ENCODE assay signal across 12 mouse cellular contexts in genomic region chr11:90116676-90117663, GRCm38 (mm10).
DNase-seq lines count a peak whose midpoint lies in the region; ATAC-seq and TF ChIP-seq lines count a peak whose summit lies in the region.
"Had no signal": no experiment of that assay in that cellular context is flagged by ENCODE, and none has a peak within 500 bp of the region (broad histone marks: within the 10 kb centered on the region; RNA-seq: fewer than 3 reads in every experiment).

No protein-coding gene starts in this region.

- no peak for DNase-seq in forebrain, embryonic 10.5 days (ENCODE audit: extremely low spot score, low spot score)
- DNase-seq in hindbrain, postnatal 0 days (ENCODE audit: low spot score) = no peak
- peak; percentile 5 for DNase-seq in embryonic facial prominence, embryonic 14.5 days (ENCODE audit: low spot score)
- peak; percentile 81 for DNase-seq in lung, postnatal 10 days
- no peak for DNase-seq in left cerebral cortex, postnatal 25 days (ENCODE audit: low spot score in 2 of 2)
- DNase-seq: cerebellum, adult 2 months; kidney, adult 8-10 months; thymus, postnatal 36 days had no signal

- 46% methylated on average over 20 of the region's 20 CpGs for WGBS in forebrain, embryonic 10.5 days
- WGBS in forebrain, embryonic 16.5 days = 38% methylated on average over 20 of the region's 20 CpGs
- WGBS in hindbrain, postnatal 0 days = 46% methylated on average over 20 of the region's 20 CpGs
- 49% methylated on average over 20 of the region's 20 CpGs for WGBS in hindbrain, embryonic 16.5 days
- 30% methylated on average over 20 of the region's 20 CpGs for WGBS in embryonic facial prominence, embryonic 14.5 days

- peaks cover 39% of the 10 kb centered on the region for H3K27me3 ChIP-seq in forebrain, embryonic 10.5 days (ENCODE audit: poor library complexity, severe bottlenecking)
- no peaks in the 10 kb centered on the region for H3K27me3 ChIP-seq in forebrain, embryonic 16.5 days (replicated peaks; ENCODE audit: control insufficient read depth, insufficient read depth, low read length)
- H3K27me3 ChIP-seq in hindbrain, postnatal 0 days (ENCODE audit: insufficient read depth, low read length) = no peaks in the 10 kb centered on the region
- H3K27me3 ChIP-seq in hindbrain, embryonic 16.5 days (replicated peaks; ENCODE audit: control insufficient read depth, insufficient read depth, low read length) = no peaks in the 10 kb centered on the region
- H3K27me3 ChIP-seq in embryonic facial prominence, embryonic 14.5 days (replicated peaks; ENCODE audit: control insufficient read depth, insufficient read depth, low read length) = no peaks in the 10 kb centered on the region
- H3K27me3 ChIP-seq: limb, embryonic 13.5 days had no signal

- H3K9me3 ChIP-seq in forebrain, embryonic 10.5 days = no peaks in the 10 kb centered on the region
- no peaks in the 10 kb centered on the region for H3K9me3 ChIP-seq in forebrain, embryonic 16.5 days (ENCODE audit: control insufficient read depth, low read length)
- no peaks in the 10 kb centered on the region for H3K9me3 ChIP-seq in hindbrain, postnatal 0 days (ENCODE audit: low read length)
- no peaks in the 10 kb centered on the region for H3K9me3 ChIP-seq in hindbrain, embryonic 16.5 days (ENCODE audit: control insufficient read depth, low read length)
- no peaks in the 10 kb centered on the region for H3K9me3 ChIP-seq in embryonic facial prominence, embryonic 14.5 days (ENCODE audit: control insufficient read depth, low read length)
- H3K9me3 ChIP-seq: limb, embryonic 13.5 days had no signal

- H3K36me3 ChIP-seq in forebrain, embryonic 10.5 days (replicated peaks) = no peaks in the 10 kb centered on the region
- no peaks in the 10 kb centered on the region for H3K36me3 ChIP-seq in forebrain, embryonic 16.5 days (ENCODE audit: control insufficient read depth, insufficient read depth)
- H3K36me3 ChIP-seq in hindbrain, postnatal 0 days (ENCODE audit: insufficient read depth, low read length) = no peaks in the 10 kb centered on the region
- H3K36me3 ChIP-seq in hindbrain, embryonic 16.5 days (ENCODE audit: control insufficient read depth, insufficient read depth, low read length) = no peaks in the 10 kb centered on the region
- no peaks in the 10 kb centered on the region for H3K36me3 ChIP-seq in embryonic facial prominence, embryonic 14.5 days (ENCODE audit: control insufficient read depth, insufficient read depth, low read length)
- H3K36me3 ChIP-seq: limb, embryonic 13.5 days had no signal

- H3K4me1 ChIP-seq in forebrain, embryonic 10.5 days = peaks cover 24% of the 10 kb centered on the region
- 0 out of 2 replicates have a peak, but pooled peaks cover 2% of the 10 kb centered on the region for H3K4me1 ChIP-seq in forebrain, embryonic 16.5 days (replicated peaks; ENCODE audit: control insufficient read depth, insufficient read depth, low read length)
- H3K4me1 ChIP-seq in hindbrain, postnatal 0 days (ENCODE audit: insufficient read depth, low read length) = no peaks in the 10 kb centered on the region
- H3K4me1 ChIP-seq in hindbrain, embryonic 16.5 days (ENCODE audit: control insufficient read depth, insufficient read depth, low read depth, low read length) = no peaks in the 10 kb centered on the region
- peaks cover 11% of the 10 kb centered on the region for H3K4me1 ChIP-seq in embryonic facial prominence, embryonic 14.5 days (ENCODE audit: control insufficient read depth, insufficient read depth, low read length)

- H3K4me2 ChIP-seq in forebrain, embryonic 16.5 days (ENCODE audit: low read length) = no peak overlapping the region
- 0 out of 2 replicates have a peak overlapping the region, but pooled peaks have one; percentile 3 for H3K4me2 ChIP-seq in hindbrain, postnatal 0 days (ENCODE audit: low read depth, low read length)
- H3K4me2 ChIP-seq in hindbrain, embryonic 16.5 days (ENCODE audit: low read length) = no peak overlapping the region
- H3K4me2 ChIP-seq in embryonic facial prominence, embryonic 14.5 days (ENCODE audit: low read depth, low read length) = peak overlapping the region; percentile 26
- H3K4me2 ChIP-seq: limb, embryonic 13.5 days had no signal

- H3K4me3 ChIP-seq in forebrain, embryonic 10.5 days = no peak overlapping the region; the same call in 1 of the 2 replicates
- no peak overlapping the region for H3K4me3 ChIP-seq in forebrain, embryonic 16.5 days (replicated peaks; ENCODE audit: low read length)
- H3K4me3 ChIP-seq in hindbrain, postnatal 0 days (ENCODE audit: low read length) = no peak overlapping the region
- H3K4me3 ChIP-seq in hindbrain, embryonic 16.5 days (ENCODE audit: low read length) = no peak overlapping the region
- no peak overlapping the region for H3K4me3 ChIP-seq in embryonic facial prominence, embryonic 14.5 days (ENCODE audit: low read depth, low read length)
- H3K4me3 ChIP-seq: limb, embryonic 13.5 days had no signal

- ATAC-seq in forebrain, embryonic 16.5 days = no peak
- no peak for ATAC-seq in hindbrain, postnatal 0 days
- ATAC-seq in hindbrain, embryonic 16.5 days = no peak
- ATAC-seq in embryonic facial prominence, embryonic 14.5 days (ENCODE audit: low read depth) = no peak
- no peak for ATAC-seq in monocyte, adult 5-6 weeks (replicated peaks; ENCODE audit: insufficient number of reproducible peaks, low FRiP score, low TSS enrichment, poor library complexity, severe bottlenecking)

- H3K9ac ChIP-seq in forebrain, embryonic 16.5 days (replicated peaks; ENCODE audit: low read depth, low read length) = no peak overlapping the region
- no peak overlapping the region for H3K9ac ChIP-seq in hindbrain, postnatal 0 days (replicated peaks; ENCODE audit: low read length)
- H3K9ac ChIP-seq in hindbrain, embryonic 16.5 days (ENCODE audit: low read depth, low read length) = no peak overlapping the region
- H3K9ac ChIP-seq in embryonic facial prominence, embryonic 14.5 days (ENCODE audit: low read depth, low read length) = no peak overlapping the region
- H3K9ac ChIP-seq: limb, embryonic 13.5 days had no signal

- intact Hi-C loops in left cerebral cortex, postnatal 25 days (cut with DNase I) = no loop called here

- peak overlapping the region; percentile 51; the same call in 1 of the 2 replicates for H3K27ac ChIP-seq in forebrain, embryonic 10.5 days
- no peak overlapping the region for H3K27ac ChIP-seq in forebrain, embryonic 16.5 days (ENCODE audit: low read length)
- H3K27ac ChIP-seq in hindbrain, postnatal 0 days = no peak overlapping the region
- no peak overlapping the region for H3K27ac ChIP-seq in hindbrain, embryonic 16.5 days (ENCODE audit: low read depth, low read length)
- H3K27ac ChIP-seq in embryonic facial prominence, embryonic 14.5 days (replicated peaks; ENCODE audit: low read depth, low read length) = 0 out of 2 replicates have a peak overlapping the region, but pooled peaks have one; percentile 13
- H3K27ac ChIP-seq: limb, embryonic 13.5 days had no signal

- TF ChIP-seq CTCF in hindbrain, postnatal 0 days (IDR thresholded peaks at IDR 0.05; ENCODE audit: low read depth) = no peak

Comparison
In these comparisons a context has a peak if more than half of its experiments do, and no peak if none do; other contexts are left out.
1. H3K27ac ChIP-seq: peak in forebrain, embryonic 10.5 days (single experiment) and embryonic facial prominence, embryonic 14.5 days (single experiment); none in forebrain, embryonic 16.5 days (single experiment), hindbrain, postnatal 0 days (single experiment) and hindbrain, embryonic 16.5 days (single experiment).
2. H3K4me2 ChIP-seq: peak in hindbrain, postnatal 0 days (single experiment) and embryonic facial prominence, embryonic 14.5 days (single experiment); none in forebrain, embryonic 16.5 days (single experiment) and hindbrain, embryonic 16.5 days (single experiment).
3. DNase-seq: peak in embryonic facial prominence, embryonic 14.5 days (single experiment) and lung, postnatal 10 days (single experiment); none in forebrain, embryonic 10.5 days (single experiment), hindbrain, postnatal 0 days (single experiment) and left cerebral cortex, postnatal 25 days (0 of 2).